Mouse (Mus musculus) small intestine, adult 2 months (tissue): Measurements from ENCODE around the gene Ppp6r3.

Source experiments
- CTCF ChIP-seq: fragments of 200-500 bp; IDR thresholded peaks from 2 replicates; pipeline ENCODE4 v1.5.1; 2012; ENCODE audit warnings: low read depth, mild to moderate bottlenecking, control low read depth, inconsistent platforms, low read length, moderate library complexity, mixed read lengths; ENCODE audit not compliant: insufficient replicate concordance, insufficient read length; ENCODE audit errors: extremely low read depth
- POLR2A ChIP-seq: fragments of 200-500 bp; IDR thresholded peaks from 2 replicates; pipeline ENCODE4 v1.6.1; 2012; ENCODE audit warnings: low read depth, mild to moderate bottlenecking, control low read depth, inconsistent platforms, low read length, moderate library complexity

GRCm38 (mm10) chr19:3497216-3497615 is 78.3 kb downstream of the Ppp6r3 start:
- TF ChIP-seq CTCF, result no peak
- TF ChIP-seq POLR2A, result no peak
